Mouse (Mus musculus) liver, embryonic 14.5 days (tissue): Measurements from ENCODE around the gene Rasd2. TPM values are rescaled to one million over a fixed set of nuclear protein-coding genes. Genes with fewer than 3 reads are reported as not detected.

ENCODE experiments used
- ATAC-seq: fragments of 200-750 bp; cut with Nextera tagmentation; 2 replicates; pipeline ENCODE4 v1.8.0; 2017; ENCODE audit warnings: moderate number of reproducible peaks, mild to moderate bottlenecking, moderate library complexity; ENCODE audit not compliant: insufficient read depth
- DNase-seq, 3 experiments: peaks; one replicate each; pipeline ENCODE4 v3.0.0-alpha.2; 2012 to 2013; ENCODE audit warnings: low read depth in 3 of 3, low spot score in 3 of 3
- H3K27ac ChIP-seq: fragments of 300-500 bp; sonication (generic); 2 replicates; pipeline ENCODE4 v1.5.1; 2014; ENCODE audit warnings: moderate library complexity, mild to moderate bottlenecking, control low read depth, inconsistent platforms
- H3K27me3 ChIP-seq: fragments of 300-500 bp; sonication (generic); 2 replicates; pipeline ENCODE4 v1.6.1; 2014; ENCODE audit warnings: mild to moderate bottlenecking, low read length, moderate library complexity; ENCODE audit not compliant: control insufficient read depth, insufficient read depth
- H3K36me3 ChIP-seq: fragments of 300-500 bp; sonication (generic); replicated peaks from 2 replicates; pipeline ENCODE4 v1.6.1; 2014; ENCODE audit warnings: low read depth; ENCODE audit not compliant: control insufficient read depth, insufficient read depth
- H3K4me1 ChIP-seq, 2 experiments: fragments of 200-500 bp in 1 of 2; fragments of 300-500 bp in 1 of 2; sonication (generic) in 1 of 2; replicated peaks; 2 replicates each; pipeline ENCODE4 v1.6.1; 2012 to 2014; ENCODE audit warnings: antibody characterized with exemption in 1 of 2, inconsistent platforms in 1 of 2, low read length in 1 of 2; ENCODE audit not compliant: control insufficient read depth in 2 of 2, insufficient read depth in 2 of 2
- H3K4me2 ChIP-seq: fragments of 300-500 bp; sonication (generic); 2 replicates; pipeline ENCODE4 v1.6.1; 2014; ENCODE audit warnings: low read depth, mild to moderate bottlenecking, control low read depth, moderate library complexity
- H3K4me3 ChIP-seq, 2 experiments: fragments of 200-500 bp in 1 of 2; fragments of 300-500 bp in 1 of 2; sonication (generic) in 1 of 2; 2 replicates each; pipeline ENCODE4 v1.5.1; 2012 to 2014; ENCODE audit warnings: low read depth in 2 of 2, low read length in 2 of 2, mild to moderate bottlenecking in 2 of 2, control low read depth in 1 of 2, inconsistent platforms in 1 of 2, moderate library complexity in 1 of 2; ENCODE audit not compliant: insufficient read depth in 1 of 2
- H3K9ac ChIP-seq: fragments of 300-500 bp; sonication (generic); replicated peaks from 2 replicates; pipeline ENCODE4 v1.6.1; 2014; ENCODE audit warnings: mild to moderate bottlenecking, control low read depth, moderate library complexity
- H3K9me3 ChIP-seq: fragments of 300-500 bp; sonication (generic); 2 replicates; pipeline ENCODE4 v1.6.1; 2016; ENCODE audit warnings: low read length, mixed read lengths; ENCODE audit not compliant: control insufficient read depth
- CTCF ChIP-seq: IDR thresholded peaks from 2 replicates; pipeline ENCODE4 v1.5.1; 2016; ENCODE audit warnings: antibody characterized with exemption, low read depth, control low read depth
- EP300 ChIP-seq: IDR thresholded peaks from 2 replicates; pipeline ENCODE4 v1.6.1; 2016; ENCODE audit warnings: antibody characterized with exemption, low read depth
- WGBS: fragments of 180-500 bp; shearing (Covaris S2); extraction: QIAGEN DNeasy Blood & Tissue Kit; methylation state at CpG from one replicate; pipeline ENCODE4 v1.1.7; 2014; ENCODE audit not compliant: insufficient replicate concordance; 5-methylcytosine and 5-hydroxymethylcytosine counted together
- polyA plus RNA-seq, 2 experiments: library from polyadenylated mRNA; depleted of rRNA in 1 of 2; stranded (reverse) in 1 of 2; unstranded in 1 of 2; fragments of >200 nt; fragmentation: Nextera tagmentation in 1 of 2; extraction: Ambion mirVana in 1 of 2; gene quantifications; 2 replicates each; pipeline versions ENCODE4 v1.2.1 to v1.2.3; 2012 to 2014

The Rasd2 gene
- polyA plus RNA-seq, 2 experiments = not detected

DNA sequence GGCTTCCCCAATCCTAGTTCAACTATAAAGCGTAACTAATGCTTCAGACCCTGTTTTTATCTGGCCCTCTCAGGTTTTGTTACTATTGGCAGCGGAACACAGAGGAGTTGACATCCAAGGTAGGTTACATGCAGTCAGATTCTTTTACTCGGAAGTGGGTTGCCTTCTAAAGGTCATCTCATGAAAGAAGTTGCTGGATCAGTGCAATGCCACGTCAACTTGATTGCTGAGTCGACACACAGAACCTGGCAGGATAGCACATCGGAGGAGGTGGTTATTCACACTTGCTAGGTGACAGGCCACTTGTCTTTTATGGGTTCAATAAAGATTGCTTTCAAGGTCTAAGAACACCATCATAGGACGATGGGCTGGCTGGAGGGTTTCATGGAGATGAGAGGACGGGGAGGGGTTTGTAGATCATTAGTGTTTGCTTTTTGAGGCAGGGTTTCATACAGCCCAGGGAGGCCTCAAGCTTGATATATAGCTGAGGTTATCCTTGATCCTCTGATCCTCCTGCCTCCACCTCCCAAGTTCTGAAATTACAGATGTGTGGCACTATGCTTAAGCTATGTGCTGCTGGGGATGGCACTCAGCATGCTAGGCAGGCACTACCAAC, 11.6 kb upstream of the Rasd2 start:
- DNase-seq (no peak), ATAC-seq (no peak)
- Histone ChIP-seq H3K4me2 (no peak overlapping the region), H3K36me3 (no peaks in the 10 kb centered on the region), H3K4me1 (no peaks in the 10 kb centered on the region), H3K27me3 (no peaks in the 10 kb centered on the region), H3K9me3 (no peaks in the 10 kb centered on the region), H3K9ac (no peak overlapping the region), H3K27ac (no peak overlapping the region), H3K4me3 (no peak overlapping the region)
- WGBS = 50% methylated on average over 8 of the region's 8 CpGs
- TF ChIP-seq CTCF = no peak
- no peak for TF ChIP-seq EP300

DNA sequence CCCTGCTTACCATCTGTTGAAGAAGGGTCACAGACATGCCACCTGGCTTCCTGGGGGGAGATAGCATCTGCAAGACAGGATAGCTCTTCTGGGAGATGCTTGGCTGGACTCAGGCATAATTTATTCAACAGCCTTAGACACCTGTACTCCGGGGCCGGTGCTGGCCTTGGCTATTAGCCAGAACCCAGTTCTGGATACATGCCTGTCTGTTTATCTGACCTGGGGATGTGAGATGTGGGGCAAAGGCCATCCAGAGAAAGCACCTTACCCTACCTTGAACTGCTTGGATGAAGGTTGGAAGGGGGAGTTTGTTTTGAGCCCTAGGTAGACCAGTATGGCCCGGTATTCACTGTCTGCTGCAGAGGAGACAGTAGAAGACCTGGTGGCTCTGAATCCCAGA, 10.8 kb upstream of the Rasd2 start:
- DNase-seq (no peak), ATAC-seq (no peak)
- 70% methylated on average over 3 of the region's 3 CpGs for WGBS
- TF ChIP-seq EP300 (no peak), CTCF (no peak)
- Histone ChIP-seq H3K27ac (no peak overlapping the region), H3K9me3 (no peaks in the 10 kb centered on the region), H3K4me3 (no peak overlapping the region), H3K27me3 (no peaks in the 10 kb centered on the region), H3K4me2 (no peak overlapping the region), H3K9ac (no peak overlapping the region), H3K4me1 (no peaks in the 10 kb centered on the region), H3K36me3 (no peaks in the 10 kb centered on the region)

DNA sequence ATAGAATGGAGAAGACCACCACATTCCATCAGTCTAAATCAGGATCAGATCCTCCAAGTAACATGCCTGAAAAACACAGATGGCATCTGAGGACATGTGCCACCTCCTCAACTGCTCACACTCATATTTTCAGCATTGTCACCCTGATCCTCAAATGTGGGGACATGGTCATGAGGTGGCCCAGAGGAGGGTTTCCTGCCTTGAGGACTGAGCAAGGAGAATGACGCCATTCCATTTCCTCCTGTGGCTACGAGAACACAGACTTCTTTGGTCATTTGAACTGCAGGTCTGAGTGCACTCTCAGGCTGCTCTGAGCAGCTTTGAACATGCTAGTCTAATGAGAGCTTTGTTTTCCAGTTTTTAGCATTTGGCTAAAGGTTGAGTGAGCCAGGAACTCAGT, 10.3 kb upstream of the Rasd2 start:
- no peak overlapping the region for H3K27ac ChIP-seq

DNA sequence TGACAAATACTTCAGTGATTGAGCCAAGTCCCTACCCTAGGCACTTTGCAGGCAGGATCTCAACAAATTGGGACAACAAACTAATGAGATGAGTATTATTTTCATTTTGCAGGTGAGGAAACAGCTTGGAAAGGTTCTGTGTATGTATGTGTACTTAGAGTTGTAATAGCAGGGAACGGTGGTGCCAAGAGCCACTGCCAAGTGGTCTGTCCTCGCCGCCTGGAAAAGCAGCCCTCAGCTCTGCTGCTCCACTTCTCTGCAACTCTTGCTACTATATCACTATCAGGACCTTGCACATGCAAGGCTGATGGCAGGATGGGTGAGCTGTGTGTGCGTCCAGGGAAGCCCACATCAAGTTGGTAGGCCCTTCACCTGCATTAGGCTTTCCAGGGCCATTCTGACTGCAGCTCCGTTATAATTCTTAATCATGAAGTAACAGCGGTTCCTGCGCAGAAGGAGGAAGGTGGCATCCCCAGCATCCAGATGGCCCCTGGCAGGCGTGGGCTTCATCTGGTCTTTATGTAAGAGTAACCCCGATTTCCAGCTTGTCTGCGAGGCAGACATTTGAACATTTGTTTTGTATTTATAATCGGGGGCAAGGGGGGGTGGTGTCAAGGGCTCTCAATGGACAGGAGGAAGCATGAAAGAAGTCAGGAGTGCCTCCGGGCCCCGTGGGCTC, 9.4 kb upstream of the Rasd2 start:
- DNase-seq (no peak), ATAC-seq (no peak)
- no peak overlapping the region for H3K27ac ChIP-seq
- H3K36me3 ChIP-seq = no peaks in the 10 kb centered on the region
- 64% methylated on average over 13 of the region's 13 CpGs for WGBS
- no peak overlapping the region for H3K4me3 ChIP-seq
- H3K4me2 ChIP-seq = no peak overlapping the region
- H3K9me3 ChIP-seq = no peaks in the 10 kb centered on the region
- H3K27me3 ChIP-seq = no peaks in the 10 kb centered on the region
- TF ChIP-seq EP300 (no peak), CTCF (no peak)
- no peak overlapping the region for H3K9ac ChIP-seq
- no peaks in the 10 kb centered on the region for H3K4me1 ChIP-seq

More for the DNA sequence above, 10.3 kb upstream of the Rasd2 start:
- Histone ChIP-seq H3K9me3 (no peaks in the 10 kb centered on the region), H3K27me3 (no peaks in the 10 kb centered on the region), H3K4me2 (no peak overlapping the region), H3K4me3 (no peak overlapping the region), H3K9ac (no peak overlapping the region), H3K36me3 (no peaks in the 10 kb centered on the region), H3K4me1 (no peaks in the 10 kb centered on the region)
- no peak for DNase-seq
- no peak for TF ChIP-seq EP300
- TF ChIP-seq CTCF = no peak
- 12% methylated on average over 2 of the region's 2 CpGs for WGBS
- no peak for ATAC-seq

DNA sequence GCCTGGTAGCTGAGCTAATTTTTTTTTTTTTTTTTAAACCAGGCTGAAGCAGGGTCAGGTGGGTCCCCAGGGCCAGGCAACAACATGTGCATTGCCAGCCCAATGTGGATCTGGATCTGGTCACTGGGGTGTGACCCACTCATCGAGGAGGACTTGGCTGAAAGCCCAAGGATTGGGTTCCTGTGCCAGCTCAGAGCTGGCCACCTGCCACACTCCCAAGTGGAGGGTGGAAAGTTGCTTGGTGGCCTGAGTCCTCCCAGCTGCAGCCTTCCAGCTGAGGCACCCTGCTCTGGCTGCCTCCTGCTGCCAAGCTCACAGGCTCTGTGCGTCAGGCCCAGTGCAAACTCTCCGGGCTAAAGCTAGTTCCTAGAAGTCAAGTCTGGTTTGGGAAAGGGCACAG, 2.3 kb upstream of the Rasd2 start:
- H3K4me3 ChIP-seq = no peak overlapping the region
- TF ChIP-seq EP300 (no peak), CTCF (no peak)

More for the DNA sequence above, 2.3 kb upstream of the Rasd2 start:
- Histone ChIP-seq H3K4me2 (no peak overlapping the region), H3K9ac (no peak overlapping the region), H3K9me3 (no peaks in the 10 kb centered on the region), H3K27ac (no peak overlapping the region), H3K36me3 (no peaks in the 10 kb centered on the region), H3K4me1 (0 out of 4 replicates have a peak, but pooled peaks cover 0 to 3% of the 10 kb centered on the region in 2 experiments), H3K27me3 (peaks cover 40% of the 10 kb centered on the region)
- DNase-seq = no peak
- 68% methylated on average over 3 of the region's 3 CpGs for WGBS
- no peak for ATAC-seq
